Mouse (Mus musculus) gastrocnemius, postnatal 25 days (tissue): ENCODE measurements around the gene Rheb. TPM values are rescaled to one million over a fixed set of nuclear protein-coding genes. Genes with fewer than 3 reads are reported as not detected.
"Not testable (repeated sequence)": the region's sequence is repeated elsewhere in the genome, so short reads cannot be mapped to it uniquely, and the experiment has no call there.

Experiments
- DNase-seq: peaks from one replicate; pipeline ENCODE4 v3.0.0; 2022
- long read RNA-seq, 2 experiments: library from polyadenylated mRNA; stranded (forward); transcript quantifications; one replicate each; pipeline ENCODE4 v2.0.0; 2021
- total RNA-seq, 2 experiments: library from RNA; stranded (reverse); gene quantifications; 1 replicate in 1 of 2; 2 replicates in 1 of 2; pipeline ENCODE4 v1.2.3; 2021

Gene Rheb
- 10 to 100 TPM; 53.8 to 60.9 TPM for total RNA-seq
- long read RNA-seq, experiment 1, transcript Rheb-201 (8 exons, 1,784 nt), result major isoform, 213 of 229 reads
- long read RNA-seq, experiment 1, partial matches to known transcripts, result 1 of 229 reads
- long read RNA-seq, experiment 1, other reads (novel, unspliced or antisense), result 15 of 229 reads
- long read RNA-seq, experiment 2, transcript Rheb-201 (8 exons, 1,784 nt), result major isoform, 209 of 225 reads
- long read RNA-seq, experiment 2, partial matches to known transcripts, result 1 of 225 reads
- long read RNA-seq, experiment 2, other reads (novel, unspliced or antisense), result 13 of 225 reads

GRCm38 (mm10) chr5:24842274-24843102, at the start of gene Rheb:
Rheb (minus strand) TSS chr5:24842624.
- peak; percentile 99 for DNase-seq

GRCm38 (mm10) chr5:24889860-24890259, 47.4 kb upstream of the Rheb start:
- no peak for DNase-seq

DNA sequence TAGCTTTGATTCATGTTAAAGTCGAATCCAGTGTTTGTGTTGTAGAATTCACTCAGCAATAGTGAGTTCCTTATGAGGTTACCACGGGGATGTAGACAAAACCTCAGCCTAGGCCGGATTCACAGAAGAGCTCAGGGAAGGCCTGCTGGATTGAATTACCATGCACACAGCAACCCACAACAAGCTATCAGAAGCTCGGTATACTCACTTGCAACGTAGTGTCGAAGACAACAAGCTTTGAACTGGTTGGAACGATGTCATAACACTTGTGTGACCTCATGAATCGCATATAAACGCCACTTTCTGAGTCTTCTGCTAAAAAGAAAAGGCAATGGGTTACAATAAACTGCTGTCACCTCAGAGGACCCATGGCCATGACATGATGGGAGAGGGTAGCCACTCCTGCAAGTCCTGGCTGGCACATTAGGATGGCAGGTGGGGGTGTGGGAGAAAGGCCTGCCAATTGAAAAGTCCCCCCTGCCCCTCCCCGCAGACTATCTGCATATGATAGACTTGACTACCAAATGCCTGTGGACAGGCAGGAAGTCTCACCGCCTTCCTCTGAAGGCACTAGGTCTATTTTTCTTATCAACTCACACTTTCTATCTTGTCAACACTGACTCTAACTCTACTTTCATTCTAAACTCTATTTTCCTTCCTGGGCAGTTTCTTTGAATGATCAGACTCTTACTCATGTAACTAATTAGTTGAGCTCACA, 46.6 kb upstream of the Rheb start:
- no peak for DNase-seq

- no peak for DNase-seq
Observed at GRCm38 (mm10) chr5:24887271-24887670, 44.8 kb upstream of the Rheb start.

DNA sequence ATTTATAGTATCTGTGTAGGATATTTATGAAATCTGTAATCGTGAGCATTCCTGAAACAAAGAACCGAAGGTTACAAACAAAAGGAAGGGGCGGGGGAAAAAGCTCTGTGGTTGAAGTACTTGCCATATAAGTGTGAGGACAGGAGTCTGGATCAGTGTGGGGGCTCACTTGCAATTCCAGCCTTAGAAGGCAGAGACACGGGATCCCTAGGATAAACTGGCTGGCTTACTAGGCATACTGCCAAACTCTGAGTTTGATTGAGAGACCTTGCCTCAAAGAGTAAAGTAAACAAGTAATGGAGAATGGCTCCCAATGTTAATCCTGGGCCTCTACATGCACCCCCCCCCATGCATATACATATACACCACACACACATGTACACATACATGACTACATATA, 36.3 kb upstream of the Rheb start:
- DNase-seq, result no peak

DNA sequence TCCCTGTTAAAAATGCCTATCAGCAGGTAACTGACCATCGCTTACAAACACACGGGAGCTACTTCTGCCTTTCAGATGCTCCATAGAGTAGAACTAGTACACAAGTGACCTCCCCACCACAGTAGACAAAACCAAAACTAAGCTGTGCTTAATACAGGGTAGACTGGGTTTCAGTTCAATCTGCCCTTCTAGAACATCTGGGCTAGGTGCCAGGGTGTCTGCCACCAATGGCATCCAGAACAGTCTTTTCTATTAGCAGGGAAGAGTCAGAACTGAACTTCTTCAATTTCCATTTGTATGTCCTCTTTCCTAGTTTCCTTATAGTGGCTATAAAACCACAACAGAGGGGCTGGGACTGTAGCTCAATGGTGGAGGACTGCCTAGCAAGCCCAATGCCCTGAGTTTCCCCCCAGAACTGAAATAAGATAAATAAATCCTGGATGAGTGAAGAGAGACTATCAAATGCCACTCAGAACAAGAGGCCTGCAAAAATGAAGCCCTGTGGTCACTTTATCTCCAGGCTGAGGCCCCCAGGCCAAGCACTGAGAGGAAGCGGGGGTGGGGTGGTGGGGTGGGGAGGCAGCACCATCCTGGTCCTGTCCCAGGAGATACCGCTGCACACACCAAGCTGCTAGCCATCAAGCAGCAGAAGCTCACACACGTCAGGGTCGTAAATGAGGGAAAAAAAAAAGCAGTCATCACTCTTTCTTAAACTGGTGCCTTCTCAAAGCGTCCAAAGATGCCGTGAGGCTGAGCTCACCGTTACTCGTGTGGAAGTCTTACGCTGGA, 35.6 kb upstream of the Rheb start:
- no peak for DNase-seq

GRCm38 (mm10) chr5:24876653-24877052, 34.2 kb upstream of the Rheb start:
- no peak for DNase-seq

- DNase-seq, result peak; percentile 20
Observed at GRCm38 (mm10) chr5:24874111-24874510, 31.7 kb upstream of the Rheb start.

- DNase-seq, result no peak
Observed at GRCm38 (mm10) chr5:24873221-24873620, 30.8 kb upstream of the Rheb start.

- DNase-seq, result no peak
Observed at GRCm38 (mm10) chr5:24871276-24871675, 28.9 kb upstream of the Rheb start.

DNA sequence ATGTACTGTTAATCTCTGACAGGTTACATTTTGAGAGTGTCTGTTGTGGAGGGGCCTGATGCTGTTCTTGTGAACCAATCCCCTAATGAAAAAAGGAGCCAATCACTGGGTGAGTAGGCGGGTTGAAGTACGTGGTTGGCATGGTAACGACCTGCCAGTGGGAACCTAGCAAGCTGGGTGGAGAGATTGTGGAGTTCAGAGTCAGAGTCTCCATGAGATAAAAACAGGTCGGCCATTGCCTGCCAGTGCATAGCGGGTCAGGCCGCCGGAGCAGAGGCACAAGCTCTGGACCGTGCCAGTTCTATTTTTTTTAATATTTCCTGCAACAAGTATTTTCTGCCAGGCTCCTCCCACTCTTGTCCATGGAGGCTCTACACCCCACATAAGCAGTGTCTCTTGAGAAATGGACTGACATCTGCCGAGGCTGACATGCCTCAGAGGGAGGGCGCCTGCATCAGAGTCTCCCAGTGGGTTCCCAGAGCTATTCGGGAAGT, 27.4 kb upstream of the Rheb start:
- no peak for DNase-seq

GRCm38 (mm10) chr5:24863804-24864203, 21.4 kb upstream of the Rheb start:
- no peak for DNase-seq

GRCm38 (mm10) chr5:24861449-24861930, 19.1 kb upstream of the Rheb start:
- DNase-seq, result no peak

DNA sequence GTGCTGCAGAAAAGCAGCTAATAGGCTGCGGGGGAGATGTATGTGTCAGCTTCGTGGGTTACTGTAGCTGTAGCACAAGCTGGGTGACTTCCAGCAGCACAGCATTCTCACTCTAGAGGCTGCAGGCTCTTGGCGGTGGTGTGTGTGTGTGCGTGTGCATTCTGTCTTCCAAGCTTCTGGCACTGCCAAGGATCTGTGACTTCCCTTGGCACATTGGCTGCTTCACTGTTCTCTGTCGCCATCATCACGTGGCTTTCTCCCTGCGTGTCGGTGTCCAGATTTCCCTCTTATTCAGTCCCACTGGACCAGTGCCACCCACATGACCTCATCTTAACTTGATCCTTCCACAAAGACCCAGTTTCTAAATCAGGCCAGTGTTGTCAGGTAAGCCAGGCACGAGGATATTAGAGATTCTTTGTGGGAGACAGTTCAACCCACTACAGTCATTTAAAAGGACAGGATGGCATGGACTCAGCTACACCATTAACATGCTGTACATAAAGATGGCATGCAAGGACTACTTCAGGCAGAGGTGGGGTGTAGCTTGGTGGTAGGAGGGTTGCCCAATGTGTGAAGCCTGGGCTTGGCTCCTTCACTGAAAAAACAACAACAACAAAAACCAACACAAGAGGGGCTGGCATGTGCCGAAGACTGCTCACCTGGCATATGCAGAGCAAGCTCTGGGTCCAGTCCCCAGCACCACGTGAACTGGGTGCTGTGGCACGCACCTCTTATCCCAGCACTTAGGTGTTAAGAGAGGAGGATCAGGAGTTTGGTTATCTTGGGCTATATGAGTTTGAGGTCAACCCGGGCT, 18.4 kb upstream of the Rheb start:
- peak; percentile 19 for DNase-seq

- DNase-seq, result no peak
Observed at GRCm38 (mm10) chr5:24859771-24860540, 17.5 kb upstream of the Rheb start.

- DNase-seq, result no peak
Observed at GRCm38 (mm10) chr5:24854827-24855600, 12.6 kb upstream of the Rheb start.

DNA sequence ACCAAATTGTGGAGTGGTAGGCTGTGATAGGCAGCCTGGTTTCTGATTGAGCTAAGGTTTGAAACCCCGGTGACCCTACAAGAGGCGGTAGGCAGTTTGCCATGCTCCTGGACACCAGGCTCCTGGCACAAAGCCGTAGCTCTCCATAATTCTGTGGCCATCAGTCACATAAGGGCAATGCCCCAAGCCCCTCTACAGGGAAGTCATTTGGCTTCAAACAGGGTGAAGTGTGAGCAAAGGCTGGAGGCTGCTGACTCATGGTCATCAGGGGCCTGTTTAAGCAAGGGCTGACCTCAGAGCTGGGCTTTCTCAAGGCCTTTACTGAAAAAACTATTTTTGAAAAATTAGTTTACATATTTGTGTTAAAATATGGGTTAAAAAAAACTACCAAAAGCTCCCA, 11.8 kb upstream of the Rheb start:
- DNase-seq, result peak; percentile 20

GRCm38 (mm10) chr5:24848261-24848660, 5.8 kb upstream of the Rheb start:
- not testable (repeated sequence) for DNase-seq

GRCm38 (mm10) chr5:24843841-24844240, 1.4 kb upstream of the Rheb start:
- no peak for DNase-seq
